Mouse (Mus musculus) urinary bladder, adult 18-20 months (tissue): ENCODE measurements around the gene Ift88.
A peak's percentile ranks its signal among the peaks of the same experiment; 100 is the strongest.
"Not testable (repeated sequence)": the region's sequence is repeated elsewhere in the genome, so short reads cannot be mapped to it uniquely, and the experiment has no call there.

ENCODE experiments used
- DNase-seq, 2 experiments: peaks; one replicate each; pipeline ENCODE4 v3.0.0; 2022; ENCODE audit warnings: low spot score in 2 of 2, mixed read lengths in 2 of 2

Gene Ift88

GRCm38 (mm10) chr14:57452516-57452915, 28.7 kb downstream of the Ift88 start:
- no peak for DNase-seq

DNA sequence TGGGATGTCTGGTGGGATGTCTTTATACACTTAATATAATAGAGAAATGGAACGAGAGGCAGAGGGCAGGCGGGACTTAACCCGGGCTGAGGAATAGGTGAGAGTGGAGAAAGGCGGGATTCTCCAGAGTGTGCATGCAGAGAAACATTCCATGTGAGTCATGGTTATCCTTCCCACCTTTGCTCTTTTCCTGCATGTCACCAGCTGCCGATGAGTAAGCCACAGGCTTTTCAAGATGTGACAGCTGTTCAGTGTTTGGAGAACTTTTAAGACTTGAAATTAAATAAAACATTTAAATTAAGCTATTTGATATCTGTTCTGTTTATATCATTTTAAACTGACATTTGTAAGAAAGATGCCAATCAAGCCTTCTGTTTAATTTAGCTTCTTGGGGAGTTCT, 36.0 kb downstream of the Ift88 start:
- no peak for DNase-seq

DNA sequence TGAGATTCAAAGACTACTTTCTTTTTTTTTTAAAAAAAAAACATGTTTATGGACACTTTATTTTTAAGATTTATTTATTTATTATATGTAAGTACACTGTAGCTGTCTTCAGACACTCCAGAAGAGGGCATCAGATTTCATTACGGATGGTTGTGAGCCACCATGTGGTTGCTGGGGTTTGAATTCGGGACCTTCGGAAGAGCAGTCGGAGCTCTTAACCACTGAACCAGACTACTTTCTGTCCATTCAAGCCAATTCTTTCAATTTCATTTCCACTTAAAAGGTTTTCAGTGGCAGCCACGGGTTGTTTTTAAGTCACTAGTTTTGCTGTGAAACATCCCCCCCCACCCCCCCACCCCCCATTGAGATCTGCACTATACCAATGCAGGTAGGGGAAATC, 36.5 kb downstream of the Ift88 start:
- DNase-seq, result not testable (repeated sequence)

DNA sequence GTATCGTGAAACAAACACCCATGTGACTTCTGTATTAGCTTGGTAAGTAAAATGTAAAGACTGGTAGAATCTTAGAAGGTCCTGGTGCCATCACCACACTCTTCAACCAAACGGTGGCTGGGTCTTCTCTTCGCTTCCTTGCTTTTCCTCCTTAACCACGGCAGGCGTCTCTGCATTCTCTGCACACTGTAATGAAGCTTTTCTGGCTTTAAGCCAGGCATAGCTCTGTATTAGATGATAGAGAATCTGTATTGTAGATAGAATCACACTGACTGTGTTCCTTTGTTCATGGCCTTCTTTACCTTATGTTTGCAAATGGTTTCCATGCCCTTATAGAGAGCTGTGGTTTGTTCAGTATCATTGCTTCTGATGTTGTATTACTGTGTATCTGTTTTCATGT, 39.0 kb downstream of the Ift88 start:
- no peak for DNase-seq

GRCm38 (mm10) chr14:57475057-57475456, 51.2 kb downstream of the Ift88 start:
- DNase-seq, result no peak

GRCm38 (mm10) chr14:57482262-57482661, 58.4 kb downstream of the Ift88 start:
- no peak for DNase-seq

DNA sequence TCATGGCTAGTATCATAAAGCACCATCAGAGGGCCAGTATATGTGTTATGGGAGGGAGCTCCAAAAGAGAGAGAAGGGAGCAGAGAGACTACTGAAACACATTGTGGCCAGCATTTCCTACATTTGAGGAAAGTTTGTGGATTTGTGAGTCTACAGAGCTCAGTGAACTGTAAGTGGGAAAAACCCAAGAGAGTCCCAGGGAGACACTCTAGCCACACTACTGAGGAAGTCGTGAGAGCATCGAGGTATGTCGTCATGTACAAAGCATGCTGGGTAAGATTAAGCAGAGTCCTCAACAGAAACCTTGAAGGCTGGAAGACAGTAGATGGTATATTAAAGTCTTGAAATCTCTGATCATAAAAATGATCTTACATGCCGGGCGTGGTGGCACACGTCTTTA, 60.3 kb downstream of the Ift88 start:
- no peak for DNase-seq

- no peak for DNase-seq
Observed at GRCm38 (mm10) chr14:57489696-57490095, 65.8 kb downstream of the Ift88 start.

GRCm38 (mm10) chr14:57493840-57494239, 70.0 kb downstream of the Ift88 start:
- DNase-seq, result no peak

GRCm38 (mm10) chr14:57503729-57504128, 79.9 kb downstream of the Ift88 start:
- no peak for DNase-seq

- no peak for DNase-seq
Observed at GRCm38 (mm10) chr14:57509554-57509953, 85.7 kb downstream of the Ift88 start.

DNA sequence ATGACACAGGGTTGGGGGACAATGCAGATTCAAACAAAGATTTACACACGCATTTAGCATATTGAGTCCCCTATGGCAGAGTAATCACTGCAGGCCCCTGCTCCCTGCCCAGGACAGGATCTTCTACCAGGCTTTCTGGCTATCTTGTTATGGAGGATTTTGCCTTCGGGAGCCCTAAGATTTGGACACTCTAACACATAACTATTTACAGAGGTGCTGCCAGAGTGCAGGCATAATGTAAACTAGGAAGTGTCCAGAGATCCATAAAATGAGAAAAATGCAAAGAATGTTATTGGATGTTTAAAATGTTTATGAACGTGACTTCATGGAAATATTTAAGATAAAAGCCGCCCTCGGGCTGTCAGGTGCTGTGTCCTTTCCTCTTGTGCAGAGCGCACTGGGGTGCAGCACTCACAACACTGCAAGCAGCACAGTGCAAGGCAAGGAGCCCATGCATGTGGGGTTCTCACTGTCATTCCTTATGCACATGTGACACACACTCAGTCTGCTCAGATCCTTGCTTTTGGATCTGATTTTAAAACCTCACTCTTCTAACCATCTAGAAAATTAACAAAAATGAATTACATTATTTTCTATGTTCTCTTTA, 91.4 kb downstream of the Ift88 start:
- DNase-seq, result no peak

- no peak for DNase-seq
Observed at GRCm38 (mm10) chr14:57517001-57517400, 93.1 kb downstream of the Ift88 start.

- DNase-seq, result no peak
Observed at GRCm38 (mm10) chr14:57523762-57524161, 99.9 kb downstream of the Ift88 start.

DNA sequence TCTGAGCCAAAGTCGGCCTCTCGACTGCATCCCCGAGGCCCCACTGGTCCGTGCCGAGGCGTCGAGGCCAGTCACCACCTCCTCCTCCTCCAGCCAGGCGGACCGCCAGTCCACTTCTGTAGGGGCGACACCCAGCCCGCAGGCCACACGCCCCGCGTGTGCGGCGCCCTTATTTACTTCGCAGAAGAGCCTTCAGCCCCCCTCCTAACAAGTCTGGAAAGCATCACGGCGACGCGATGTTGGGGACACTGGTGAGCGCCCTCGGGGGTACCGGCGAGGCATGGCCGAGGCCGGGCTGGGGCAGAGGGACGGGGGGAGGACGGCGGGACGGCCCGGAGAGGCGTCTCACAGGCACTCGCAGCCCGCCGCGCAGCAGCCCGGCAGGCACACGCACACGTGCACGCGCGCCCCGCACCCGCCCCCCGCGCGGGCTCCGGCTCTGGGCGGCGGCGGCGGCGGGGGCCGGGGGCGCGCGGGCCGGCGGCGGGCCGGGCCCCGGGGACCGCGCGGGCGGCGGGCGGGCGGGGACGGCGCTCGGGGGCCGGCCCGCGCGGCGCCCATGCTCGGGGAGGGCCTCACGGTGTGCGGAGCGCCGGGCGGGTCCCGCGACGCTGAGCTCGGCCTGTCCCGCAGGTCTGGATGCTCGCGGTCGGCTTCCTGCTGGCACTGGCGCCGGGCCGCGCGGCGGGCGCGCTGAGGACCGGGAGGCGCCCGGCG, 101.0 kb downstream of the Ift88 start, which contains the start of gene Il17d:
Gene Il17d (plus strand): TSS at position 107 of the 717 bp plus-strand sequence.
- peak in 1 of 2 experiments; percentile 41 for DNase-seq

- DNase-seq, result peak; percentile 69 to 73
Observed at GRCm38 (mm10) chr14:57525388-57526049, 101.7 kb downstream of the Ift88 start.

DNA sequence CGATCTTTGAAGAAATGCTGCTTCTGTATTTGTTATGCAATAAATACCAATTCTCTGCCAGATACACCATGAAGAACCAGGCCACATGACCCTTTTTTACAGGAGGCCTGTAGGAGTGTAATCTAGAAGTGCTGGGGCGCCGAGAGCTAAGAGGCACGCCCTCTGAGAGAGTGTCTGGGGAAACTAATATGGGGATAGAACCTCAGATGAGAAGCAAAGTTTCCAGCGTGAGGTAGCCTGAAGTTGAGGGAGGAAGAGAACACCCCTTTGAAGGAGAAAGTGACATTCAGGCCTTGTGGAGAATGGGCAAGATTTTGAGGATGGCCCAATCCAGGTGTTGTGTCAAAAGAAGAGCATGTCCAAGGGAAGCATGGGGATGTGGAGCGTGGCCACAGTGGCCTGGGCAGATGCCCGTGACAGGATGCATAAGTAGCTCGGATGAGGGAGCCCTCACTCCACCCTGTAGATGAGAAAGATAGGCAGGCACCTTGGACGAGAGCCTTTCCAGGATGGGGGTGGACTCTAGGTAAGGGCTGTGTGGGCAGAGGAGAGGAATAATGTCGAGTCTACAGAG, 102.3 kb downstream of the Ift88 start:
- no peak for DNase-seq

GRCm38 (mm10) chr14:57527122-57527521, 103.3 kb downstream of the Ift88 start:
- no peak for DNase-seq

DNA sequence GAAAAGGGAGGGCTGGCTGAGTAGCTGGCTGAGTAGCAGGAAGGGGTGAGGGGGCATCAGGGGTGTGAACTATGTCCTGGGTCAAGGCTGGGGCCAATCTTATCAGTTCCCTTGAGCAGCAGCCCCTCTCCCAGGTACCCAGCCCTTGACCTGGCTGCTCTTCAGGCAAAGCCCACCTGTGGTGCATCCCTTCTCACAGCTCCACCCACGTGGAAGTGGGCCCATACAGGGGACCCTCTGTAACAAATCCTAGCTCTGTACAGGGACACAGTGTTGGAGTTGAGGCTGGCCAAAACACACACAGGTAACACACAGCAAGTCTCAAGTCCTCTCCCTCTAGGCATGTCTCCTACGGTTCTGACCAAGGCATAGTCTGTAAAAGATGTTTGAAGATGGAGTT, 103.7 kb downstream of the Ift88 start:
- DNase-seq, result no peak

GRCm38 (mm10) chr14:57529086-57529785, 105.4 kb downstream of the Ift88 start:
- DNase-seq, result no peak

DNA sequence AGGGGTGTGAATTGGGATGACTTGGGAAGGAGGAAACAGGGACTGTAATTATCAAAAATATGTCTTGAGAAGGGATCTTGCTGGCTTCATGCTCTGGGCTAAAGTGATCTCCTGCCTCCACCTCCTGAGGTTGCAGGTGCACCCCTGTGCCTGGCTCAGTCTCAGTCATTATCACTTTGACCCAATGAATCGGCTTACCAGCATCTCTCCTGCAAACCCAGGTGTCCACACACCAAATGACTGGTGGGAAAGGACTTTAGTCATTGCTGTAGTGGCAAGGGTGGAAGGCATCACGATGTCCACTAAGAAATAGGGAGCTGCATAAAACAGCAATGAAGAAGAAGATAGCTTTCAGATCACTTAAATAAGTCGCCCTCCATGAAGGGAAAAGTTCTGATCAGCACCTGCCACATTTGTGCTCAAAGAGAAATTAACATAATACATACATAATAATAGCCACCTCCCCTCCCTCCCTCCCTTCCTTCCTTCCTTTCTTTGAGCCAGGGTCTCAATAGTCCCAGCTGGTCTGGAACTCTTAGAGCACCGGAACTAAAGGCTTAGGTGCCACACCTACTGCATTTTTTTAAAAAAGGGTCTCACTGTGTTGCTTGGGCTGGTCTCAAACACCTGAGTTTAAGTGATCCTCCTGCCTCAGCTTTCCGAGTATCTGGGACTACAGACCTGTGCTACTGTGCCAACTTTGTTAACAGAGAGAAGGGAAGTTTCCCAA, 106.1 kb downstream of the Ift88 start:
- DNase-seq, result no peak
